Mouse (Mus musculus) thymus, postnatal 4 days (tissue): Measurements from ENCODE around the gene Klf12.

ENCODE experiments used
- DNase-seq: peaks from one replicate; pipeline ENCODE4 v3.0.0; 2021

Gene Klf12

DNA sequence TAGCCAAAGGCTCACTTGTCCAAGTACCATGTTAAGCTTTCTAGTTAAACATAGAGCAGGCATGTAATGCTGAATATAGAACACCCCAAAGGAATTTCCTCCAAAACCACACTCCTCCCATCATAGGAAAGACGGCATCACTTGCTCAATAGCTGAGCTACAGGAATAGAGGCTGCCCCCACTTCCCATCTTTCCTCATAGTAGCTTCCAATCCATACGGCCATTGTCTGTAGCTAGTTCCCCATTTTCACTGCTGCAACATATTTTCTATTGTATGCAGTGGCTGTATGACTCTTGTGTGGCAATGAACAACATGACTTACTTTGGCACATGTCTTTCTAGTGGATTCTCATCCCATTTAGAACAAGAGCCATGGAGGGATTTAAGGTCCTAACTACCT lies 267.3 kb downstream of the Klf12 start:
- no peak for DNase-seq

DNA sequence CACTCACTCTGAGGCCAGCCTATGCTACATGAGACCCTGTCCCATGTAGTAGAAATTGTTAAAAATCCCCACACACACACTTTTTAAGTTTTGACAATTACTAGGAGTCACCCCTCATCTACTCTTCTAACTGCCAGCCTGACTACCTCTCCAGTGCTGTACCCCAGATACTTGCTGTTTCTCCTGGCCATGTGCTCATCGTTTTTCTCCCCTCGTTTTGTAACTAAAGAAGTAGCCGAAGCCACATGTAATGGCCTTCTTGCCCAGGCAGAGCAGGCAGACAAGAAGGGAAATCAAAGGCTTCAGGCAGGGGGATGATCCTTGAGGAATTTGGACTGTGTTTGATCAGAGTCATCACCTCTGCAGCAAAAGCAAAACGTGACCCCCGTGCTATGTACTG lies 274.0 kb downstream of the Klf12 start:
- DNase-seq: no peak

DNA sequence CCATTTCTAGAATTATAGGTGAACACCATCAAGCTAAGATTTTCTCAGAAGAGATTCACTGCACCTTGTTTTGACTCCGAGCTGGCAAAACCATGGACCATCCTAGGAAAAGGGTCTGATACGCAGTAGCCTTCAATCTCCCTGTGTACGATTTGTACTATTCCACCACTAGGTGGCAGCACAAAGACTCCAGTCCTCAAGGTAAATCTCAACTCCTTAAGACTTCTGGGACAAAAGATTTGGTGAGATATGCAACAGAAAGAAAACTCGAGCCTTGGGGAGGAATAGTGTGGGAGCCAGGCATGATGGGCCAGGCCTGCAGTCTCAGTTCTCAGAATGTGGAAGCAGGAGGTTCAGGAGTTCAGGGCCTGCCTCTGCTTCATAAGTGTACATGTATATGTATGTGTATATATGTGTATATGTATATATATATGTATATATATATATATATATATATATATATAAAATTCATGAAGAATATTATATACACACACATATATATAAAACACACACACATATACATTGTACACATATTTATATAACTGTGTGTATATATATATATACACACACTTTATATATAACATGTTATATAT lies 274.6 kb downstream of the Klf12 start:
- DNase-seq: peak; percentile 13

DNA sequence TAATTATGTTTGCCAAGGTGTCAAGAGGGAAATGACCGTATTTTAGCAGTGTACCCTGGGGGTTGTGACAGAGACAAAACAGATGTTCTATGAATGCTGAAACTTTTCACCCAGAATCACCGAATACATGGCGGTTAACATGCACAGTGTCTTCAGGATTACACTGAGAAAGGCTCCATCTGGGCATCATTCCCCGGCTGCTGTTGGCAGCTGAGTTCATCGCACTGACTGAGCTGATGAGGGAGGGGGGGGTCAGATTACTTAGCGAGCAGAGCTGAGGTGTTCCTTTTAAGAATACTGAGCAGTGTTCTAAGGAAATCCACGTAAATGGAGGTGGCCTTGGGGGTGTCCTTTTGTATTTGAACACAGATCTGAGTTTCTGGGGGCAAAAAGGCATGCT lies 301.0 kb downstream of the Klf12 start:
- DNase-seq: no peak

DNA sequence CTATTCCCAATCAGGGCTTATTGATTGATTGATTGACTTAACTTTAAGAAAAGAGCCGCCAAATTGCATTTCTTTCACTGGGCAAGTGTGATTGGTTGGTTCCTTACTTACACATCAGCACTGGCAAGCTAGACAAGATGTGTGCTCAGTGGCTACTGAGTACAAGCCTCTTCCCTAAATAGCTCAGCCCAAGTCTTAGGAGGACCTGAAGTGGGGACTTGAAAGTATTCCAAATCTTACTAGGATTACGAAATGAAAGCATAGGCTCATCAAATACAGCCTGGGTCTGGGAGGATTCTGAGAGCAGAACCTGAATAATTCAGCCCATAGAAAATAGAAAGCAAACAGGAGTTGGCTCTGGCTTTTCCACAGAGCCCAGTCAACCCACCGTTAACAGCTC lies 303.3 kb downstream of the Klf12 start:
- DNase-seq: no peak

DNA sequence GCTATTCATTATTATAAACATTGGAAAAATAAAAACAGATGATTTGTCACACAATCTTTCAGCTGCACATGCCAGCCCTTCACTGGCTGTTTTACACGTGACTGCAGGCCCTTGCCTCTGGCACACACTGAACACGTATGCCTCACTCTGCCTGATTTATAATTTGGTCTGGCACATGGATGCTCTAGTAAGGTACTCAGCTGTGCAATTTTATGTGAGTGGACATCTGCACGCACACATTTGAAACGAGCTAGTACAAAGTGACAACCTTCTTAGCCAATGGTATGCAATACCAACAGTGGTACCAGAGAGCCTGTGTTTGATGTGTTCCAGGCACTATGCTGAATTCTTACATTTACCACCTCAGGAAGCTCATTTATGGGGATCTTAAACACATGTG lies 316.6 kb downstream of the Klf12 start:
- no peak for DNase-seq

DNA sequence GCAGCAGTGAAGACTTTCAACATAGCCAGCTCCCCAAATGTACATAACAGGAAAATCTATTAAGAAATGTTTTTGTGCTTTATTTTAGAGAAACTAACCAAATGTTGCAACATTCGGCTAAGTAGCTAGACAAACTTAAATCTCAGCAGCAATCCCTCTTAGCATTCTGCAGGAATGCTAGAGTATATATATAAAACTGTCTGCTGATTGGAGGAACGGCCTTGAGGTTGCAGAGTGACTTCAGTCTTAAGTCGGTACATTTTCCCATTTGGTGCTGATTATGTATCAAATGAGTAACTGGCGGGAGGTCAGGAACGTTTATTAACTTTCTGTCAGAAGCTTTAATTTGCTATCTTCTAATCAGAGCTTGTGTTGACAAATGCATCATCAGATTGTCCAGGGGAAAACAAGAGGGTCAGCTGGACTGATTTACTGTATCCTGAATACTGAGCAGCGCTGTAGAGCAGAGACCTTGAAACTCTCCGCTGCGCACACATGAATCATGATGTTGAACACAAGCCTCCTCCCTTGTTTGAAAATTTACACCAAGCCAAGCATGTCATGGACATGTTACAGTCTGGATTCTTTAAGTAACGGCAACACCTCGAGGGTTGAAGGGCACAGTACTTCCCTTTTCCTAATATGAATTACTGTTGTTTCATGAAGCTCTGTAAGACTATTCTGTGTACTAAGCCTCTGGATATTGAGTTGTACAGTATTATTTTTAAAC lies 323.8 kb downstream of the Klf12 start:
- DNase-seq: no peak

DNA sequence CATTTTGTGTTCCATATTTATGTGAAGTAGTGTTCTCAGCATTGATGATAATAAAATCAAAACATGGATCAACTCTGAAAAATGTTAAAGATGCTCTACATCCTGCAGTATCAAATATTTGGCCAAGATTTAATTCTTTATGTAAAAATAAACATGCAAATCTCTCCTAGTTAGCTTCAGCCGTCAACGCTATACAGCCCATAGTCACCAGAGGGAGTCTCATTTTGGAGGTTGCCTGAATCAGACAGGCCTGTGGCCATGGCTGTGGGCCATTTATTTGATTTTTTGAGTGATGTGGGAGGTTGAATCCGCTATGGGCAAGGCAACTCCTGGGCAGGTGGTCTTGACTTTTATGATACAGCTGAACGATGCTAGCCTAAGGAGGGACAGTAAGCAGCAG lies 329.3 kb downstream of the Klf12 start:
- no peak for DNase-seq

DNA sequence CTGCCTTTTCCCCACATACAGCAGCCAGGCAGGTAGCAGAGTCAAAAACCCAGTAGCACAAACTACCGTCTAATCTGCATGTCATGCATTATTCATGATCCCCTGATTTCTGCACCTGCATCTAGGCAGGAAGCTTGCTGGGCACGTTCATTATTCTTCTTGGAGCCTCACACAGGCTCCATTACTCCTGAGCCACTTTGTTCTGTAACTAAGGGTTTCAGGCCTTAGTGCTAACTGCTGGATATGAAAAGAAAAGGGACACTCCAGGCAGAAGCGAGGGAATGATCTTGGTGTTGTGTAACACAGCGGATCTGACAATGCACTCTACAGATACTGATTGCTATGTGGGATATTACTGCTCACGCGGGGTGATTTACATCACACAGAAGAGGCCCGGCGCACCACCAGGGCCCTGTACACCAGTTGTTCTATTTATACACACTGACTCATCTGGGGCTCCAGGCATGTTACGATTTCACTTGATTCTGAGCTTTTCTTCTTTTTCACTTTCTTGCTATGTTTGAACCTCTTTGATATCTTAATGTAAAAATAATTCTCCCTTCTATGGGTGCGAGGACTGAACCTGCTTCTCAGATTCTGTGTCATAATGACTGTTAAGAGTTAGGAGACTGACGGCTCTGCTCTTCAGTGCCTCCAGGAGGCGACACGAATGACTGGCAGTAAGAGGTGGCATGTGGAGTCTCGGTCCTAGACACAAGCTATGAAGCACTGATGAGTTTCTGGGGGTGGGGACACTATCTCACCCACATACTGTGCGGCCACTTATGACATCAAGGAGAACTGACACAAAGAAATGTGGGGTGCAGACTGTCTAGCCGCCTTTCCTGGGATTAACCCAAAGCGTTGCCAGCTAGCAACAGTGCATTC lies 340.0 kb downstream of the Klf12 start:
- DNase-seq: no peak

DNA sequence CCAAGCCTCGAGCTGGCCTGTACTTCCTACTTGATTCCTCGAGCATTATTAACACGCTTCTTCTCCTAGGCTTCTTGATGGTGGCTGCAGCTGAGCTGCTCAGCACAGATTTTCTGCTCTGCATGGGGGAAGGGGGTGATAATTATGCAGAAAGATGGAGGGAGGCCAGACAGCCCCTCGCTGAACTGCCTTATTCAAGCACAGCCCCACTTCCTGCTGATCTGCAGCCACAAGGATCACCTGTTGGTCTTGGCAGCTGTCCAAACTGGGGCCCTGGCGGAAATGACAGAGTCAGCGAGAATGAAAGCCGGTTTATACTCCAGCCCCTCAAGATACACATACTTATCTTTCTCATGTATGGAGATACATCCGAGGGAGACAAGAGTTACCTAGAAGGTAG lies 341.3 kb downstream of the Klf12 start:
- peak; percentile 68 for DNase-seq

DNA sequence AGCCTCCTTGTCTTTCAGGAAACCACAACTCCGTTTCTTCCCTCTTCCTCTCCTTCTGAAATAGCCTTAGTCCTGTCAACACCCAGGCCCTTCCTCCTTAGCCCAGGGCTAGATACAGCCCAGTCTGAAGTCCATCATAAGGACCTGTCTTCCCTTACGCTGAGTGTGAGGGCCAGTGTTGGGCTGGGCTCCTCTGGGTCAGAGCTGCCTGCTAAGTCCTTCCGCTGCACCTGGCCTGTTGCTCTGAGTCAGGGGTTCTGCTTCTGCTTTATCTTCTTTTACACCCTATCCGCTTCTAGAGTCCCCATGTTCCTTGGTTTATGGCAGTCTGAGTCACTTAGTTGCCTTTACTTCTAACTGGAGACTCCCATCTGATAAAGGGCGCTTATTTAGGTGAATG lies 351.0 kb downstream of the Klf12 start:
- no peak for DNase-seq

DNA sequence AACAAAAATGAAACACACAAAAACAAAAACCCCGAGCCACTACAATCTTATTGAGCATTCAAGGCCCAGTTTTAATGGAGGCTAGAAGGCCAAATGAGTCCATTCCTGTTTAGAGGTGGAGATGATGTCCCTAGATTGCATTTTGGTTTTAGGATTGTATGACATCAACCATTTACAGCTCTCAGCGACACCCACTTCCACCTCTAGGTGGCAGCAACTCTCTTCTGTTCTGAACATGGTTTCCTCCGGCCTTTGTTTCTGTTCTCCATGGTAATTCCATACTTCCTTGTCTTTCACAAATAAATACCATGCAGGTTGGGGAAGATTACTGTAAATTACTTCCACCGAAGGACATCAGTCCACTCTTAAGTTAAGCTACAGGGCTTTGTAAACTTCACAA lies 352.6 kb downstream of the Klf12 start:
- DNase-seq: peak; percentile 68

DNA sequence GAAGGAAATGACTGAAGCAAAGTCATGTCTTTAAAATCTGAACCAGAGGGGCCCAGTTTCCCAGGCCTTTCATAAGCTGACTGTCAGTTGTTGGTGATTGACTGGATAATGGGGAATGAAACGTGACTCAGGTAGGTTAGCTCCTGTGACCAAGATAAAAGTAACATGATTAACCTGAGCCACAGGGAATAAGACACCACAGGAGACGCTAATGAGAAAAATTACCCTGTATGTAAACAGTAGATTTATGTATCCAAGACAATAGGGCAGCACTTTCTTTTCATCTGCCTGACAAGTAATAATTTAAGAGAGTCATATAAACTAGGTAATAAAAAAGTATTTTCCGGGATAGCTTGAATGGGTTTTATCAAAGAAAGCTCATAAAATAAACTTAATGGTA lies 372.6 kb downstream of the Klf12 start:
- no peak for DNase-seq

DNA sequence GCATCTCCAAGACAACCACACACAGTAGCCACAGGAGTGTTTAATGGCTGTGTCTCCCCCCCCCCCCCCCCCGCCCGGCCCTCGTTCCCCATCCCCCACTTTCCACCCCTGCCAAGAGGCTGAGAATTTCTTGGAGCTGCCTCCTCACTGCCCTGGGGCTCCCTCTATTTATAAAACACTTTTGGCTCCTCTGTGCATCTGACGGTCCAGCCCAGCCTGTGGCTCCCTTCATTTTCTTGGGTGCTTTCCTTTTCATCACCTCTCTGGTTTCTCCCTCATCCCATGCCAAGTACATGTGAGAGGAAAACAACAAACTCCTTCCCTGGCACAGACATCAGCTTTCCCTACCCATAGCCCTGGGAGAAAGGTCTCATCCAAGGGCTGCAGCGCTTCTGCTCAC lies 373.6 kb downstream of the Klf12 start:
- no peak for DNase-seq

DNA sequence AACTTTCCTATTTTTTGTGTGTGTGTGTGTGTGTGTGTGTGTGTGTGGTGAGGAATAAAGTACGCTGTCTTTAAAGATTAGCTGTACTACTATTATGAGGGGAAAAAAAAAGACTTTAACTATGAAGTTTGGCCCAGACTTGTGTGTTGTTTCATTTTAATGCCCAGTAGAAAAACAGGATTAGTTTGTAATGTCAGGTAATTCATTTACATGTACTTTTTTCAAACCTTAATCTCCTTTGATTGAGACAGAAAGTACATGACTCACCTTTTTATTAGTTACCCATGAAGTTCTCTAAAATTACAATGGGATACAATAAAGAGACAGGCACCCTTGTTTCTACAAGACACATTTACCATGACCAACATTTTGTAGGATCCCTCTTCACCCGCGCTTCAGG lies 383.6 kb downstream of the Klf12 start:
- no peak for DNase-seq

DNA sequence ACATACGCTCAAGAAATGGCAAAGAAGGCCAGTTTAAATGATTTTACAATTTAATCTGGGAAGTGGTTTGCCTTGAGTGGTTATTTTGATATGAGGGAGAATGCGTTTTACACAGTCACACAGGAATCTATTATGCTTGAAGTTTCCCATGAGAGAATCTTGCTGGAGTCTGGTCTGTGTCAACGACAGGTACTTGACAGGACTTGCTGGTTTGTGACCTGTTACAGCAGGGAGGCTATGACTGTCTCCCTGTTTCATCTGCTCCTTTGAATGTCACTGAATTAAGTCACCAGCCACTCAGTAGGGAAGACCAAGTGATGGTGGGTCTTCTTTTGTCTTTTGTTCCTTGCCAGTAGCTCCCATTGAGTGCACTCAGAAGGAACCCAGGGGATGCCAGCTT lies 385.6 kb downstream of the Klf12 start:
- no peak for DNase-seq

DNA sequence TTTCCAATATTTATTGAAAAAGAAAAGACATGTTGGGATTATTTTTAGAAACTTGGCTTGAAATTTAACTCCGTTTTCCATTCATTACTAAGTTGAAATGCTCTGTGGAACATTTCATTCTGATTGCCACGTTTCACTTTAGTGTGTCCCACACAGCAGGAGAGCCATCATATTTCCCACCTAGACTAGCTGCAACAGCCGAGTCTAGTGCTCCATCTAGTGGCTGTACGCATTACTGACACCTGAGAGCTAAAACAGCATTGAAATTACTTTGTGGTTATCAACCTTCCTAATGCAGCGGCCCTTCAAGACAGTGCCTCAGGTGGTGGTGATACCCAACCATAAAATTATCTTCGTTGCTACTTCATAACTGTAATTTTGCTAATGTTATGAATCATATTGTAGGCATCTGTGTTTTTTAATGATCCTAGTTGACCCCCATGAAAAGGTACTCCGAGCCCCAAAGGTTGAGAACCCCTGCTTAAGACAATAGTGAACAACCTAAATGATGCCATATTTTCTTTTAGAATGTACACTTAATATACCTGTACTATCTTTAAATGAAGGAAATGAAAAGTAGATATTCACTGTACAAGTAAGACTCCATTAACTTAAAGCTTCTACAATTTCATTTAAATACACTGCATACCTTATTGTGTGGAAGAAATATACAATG lies 389.6 kb downstream of the Klf12 start:
- peak; percentile 63 for DNase-seq

DNA sequence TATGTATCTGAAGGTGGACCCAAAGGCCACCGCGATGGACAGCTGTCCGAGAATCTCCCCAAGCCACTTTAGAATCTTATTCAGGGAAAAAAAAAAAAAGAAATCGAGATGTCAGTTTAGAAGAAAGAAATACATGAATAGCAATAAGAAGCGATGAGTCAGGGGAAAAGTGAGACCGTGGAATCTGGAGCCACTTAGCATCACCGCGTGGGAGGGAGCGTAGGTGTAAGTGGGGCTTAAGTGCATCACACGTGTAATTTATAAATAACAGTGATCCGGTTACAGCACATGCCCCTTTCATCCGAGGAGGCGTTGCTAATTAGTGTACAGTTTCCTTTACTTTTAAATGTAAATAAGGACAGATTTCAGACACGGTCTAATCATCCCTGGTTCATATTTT lies 390.4 kb downstream of the Klf12 start:
- no peak for DNase-seq

DNA sequence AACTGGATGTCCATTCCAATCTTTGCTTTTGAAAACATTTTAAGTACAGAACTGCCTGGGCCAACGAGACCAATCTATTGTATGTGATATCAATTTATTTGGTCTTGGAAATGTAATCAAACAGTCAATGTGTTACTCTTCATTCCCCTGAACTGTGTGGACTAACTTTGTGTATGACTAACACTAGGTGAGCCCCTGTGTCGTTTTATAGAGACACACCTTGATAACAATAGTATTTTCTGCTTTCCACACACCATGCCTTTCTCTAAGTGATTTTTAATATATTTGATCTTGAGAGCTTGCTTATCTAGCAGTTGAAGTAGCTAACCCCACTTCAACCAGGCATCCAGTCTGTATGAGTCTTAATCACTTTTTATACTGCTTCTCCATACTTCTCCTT lies 398.0 kb downstream of the Klf12 start:
- DNase-seq: no peak

DNA sequence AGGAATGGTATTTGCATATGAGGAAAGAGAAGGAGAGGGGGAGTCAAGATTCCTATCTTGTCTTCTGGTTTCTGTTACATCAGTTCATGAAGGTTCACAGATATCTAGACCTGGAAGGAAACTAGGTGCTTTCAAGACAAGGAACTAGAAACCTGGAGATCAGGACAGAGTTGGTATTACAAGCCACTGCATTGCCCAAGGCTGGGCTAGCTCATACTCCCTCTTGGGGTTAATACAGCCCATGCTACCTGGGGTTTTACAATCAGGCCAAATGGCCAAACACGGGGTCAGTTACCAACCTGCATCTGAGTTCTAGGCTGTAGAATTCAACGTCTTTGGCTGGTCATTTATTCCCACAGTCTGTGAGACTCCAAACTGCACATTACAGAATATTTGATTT lies 398.9 kb downstream of the Klf12 start:
- DNase-seq: no peak

DNA sequence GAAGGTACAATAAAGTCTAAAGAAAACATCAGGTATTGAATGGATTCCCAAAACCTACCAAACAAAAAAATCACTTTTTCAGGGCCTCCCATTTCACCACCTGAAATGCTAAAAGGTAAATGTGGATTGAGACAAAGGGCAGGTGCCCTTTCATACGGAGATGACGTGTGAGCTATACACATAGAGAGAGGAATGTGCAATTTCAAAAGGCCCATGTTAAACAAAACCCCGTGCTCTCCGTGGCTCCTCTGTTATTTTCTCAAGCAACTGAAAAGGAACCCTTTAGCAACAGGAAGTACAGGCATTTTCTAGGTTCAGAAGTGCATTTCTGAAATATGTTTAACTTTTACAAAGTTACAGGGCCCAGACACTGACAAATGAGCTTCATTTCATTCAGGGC lies 399.4 kb downstream of the Klf12 start:
- no peak for DNase-seq

DNA sequence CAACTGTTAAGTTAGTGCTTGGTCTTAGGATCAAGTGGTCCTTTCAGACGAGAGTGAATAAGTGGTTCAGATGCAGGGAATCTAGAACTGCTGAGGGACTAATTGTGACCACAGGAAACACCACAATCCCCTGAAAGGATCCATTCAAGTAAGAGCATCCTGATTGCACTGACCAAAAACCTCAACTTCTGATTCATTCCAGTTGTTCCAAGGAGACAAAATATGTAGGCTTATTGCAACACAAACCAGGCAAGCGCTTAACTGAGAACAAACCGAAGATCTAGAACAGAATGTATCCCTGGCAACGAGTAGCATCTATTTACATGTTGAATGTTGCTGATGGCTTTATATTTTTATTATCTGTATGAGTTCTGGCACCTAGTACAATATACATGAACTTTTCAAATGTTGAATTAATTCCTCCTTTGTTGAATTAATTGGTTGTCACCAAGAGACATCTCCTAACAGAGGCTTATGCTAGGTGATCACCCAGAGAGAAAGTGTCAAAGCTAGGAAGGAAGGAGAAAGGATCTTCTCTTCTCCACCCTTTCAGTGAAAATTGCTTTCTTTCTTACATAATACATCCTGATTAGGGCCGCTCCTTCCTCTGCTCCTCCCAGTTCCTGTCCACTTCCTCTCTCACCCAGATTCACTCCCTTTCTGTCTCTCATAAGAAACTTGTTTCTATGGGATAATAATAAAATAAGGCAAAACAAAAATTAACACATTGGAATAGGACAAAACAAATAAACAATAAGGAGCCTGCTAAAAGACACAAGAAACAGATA lies 407.5 kb downstream of the Klf12 start:
- DNase-seq: no peak

DNA sequence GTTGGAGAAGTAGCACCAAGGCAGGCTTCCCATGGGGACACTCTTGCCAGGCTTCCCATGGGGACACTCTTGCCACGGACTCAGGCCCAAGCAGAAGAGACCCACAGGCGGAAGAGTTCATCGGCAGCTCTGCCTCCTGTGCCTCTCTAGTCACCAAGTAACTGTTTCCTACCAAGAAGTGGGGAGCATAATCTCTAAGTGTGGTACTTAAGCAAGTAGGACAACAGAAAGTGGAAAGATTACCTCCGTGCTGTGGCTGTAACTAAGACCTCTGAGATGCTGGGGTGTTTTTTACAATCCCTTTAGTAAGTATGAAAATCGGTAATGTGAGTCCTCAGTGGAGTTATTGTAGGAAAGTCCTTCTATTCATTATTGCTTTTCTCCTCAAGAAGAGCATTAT lies 410.8 kb downstream of the Klf12 start:
- no peak for DNase-seq
